In genomic region chr11:75811900-75812299, GRCm38 (mm10) we compare ENCODE assay signal across 9 mouse cellular contexts. TPM values are rescaled to one million over a fixed set of nuclear protein-coding genes. Genes with fewer than 3 reads are reported as not detected.
DNase-seq lines count a peak whose midpoint lies in the region; ATAC-seq and TF ChIP-seq lines count a peak whose summit lies in the region.
"Had no signal": no experiment of that assay in that cellular context is flagged by ENCODE, and none has a peak within 500 bp of the region (broad histone marks: within the 10 kb centered on the region; RNA-seq: fewer than 3 reads in every experiment).

No protein-coding gene starts in this region.

- intact Hi-C loops in gastrocnemius, adult 2 months (cut with DNase I), result no loop called here
- intact Hi-C loops in left cerebral cortex, postnatal 4 days (cut with DNase I), result no loop called here

- peak; percentile 68; the same call in 1 of the 2 replicates for ATAC-seq in hindbrain, embryonic 16.5 days

- no peaks in the 10 kb centered on the region for H3K27me3 ChIP-seq in hindbrain, embryonic 16.5 days (replicated peaks; ENCODE audit: control insufficient read depth, insufficient read depth, low read length)

- no peaks in the 10 kb centered on the region for H3K9me3 ChIP-seq in hindbrain, embryonic 16.5 days (ENCODE audit: control insufficient read depth, low read length)

- no peak overlapping the region for H3K9ac ChIP-seq in hindbrain, embryonic 16.5 days (ENCODE audit: low read depth, low read length)

- peak overlapping the region; percentile 63 for H3K27ac ChIP-seq in gastrocnemius, adult 2 months
- H3K27ac ChIP-seq in hindbrain, embryonic 16.5 days (ENCODE audit: low read depth, low read length), result 0 out of 2 replicates have a peak overlapping the region, but pooled peaks have one; percentile 35

- 44% methylated on average over 3 of the region's 3 CpGs for WGBS in hindbrain, embryonic 16.5 days

- no peak overlapping the region for H3K4me2 ChIP-seq in hindbrain, embryonic 16.5 days (ENCODE audit: low read length)

- H3K4me1 ChIP-seq in hindbrain, embryonic 16.5 days (ENCODE audit: control insufficient read depth, insufficient read depth, low read depth, low read length), result no peaks in the 10 kb centered on the region

- no peaks in the 10 kb centered on the region for H3K36me3 ChIP-seq in hindbrain, embryonic 16.5 days (ENCODE audit: control insufficient read depth, insufficient read depth, low read length)

- no peak overlapping the region for H3K4me3 ChIP-seq in gastrocnemius, adult 2 months
- no peak overlapping the region for H3K4me3 ChIP-seq in hindbrain, embryonic 16.5 days (ENCODE audit: low read length)
- H3K4me3 ChIP-seq: megakaryocyte, embryonic 14.5 days had no signal

- DNase-seq in MN1 (ENCODE audit: low spot score), result peak; percentile 85
- DNase-seq in adrenal gland, postnatal 14 days, result peak; percentile 99
- DNase-seq in gastrocnemius, adult 2 months, result peak; percentile 80
- DNase-seq in left cerebral cortex, postnatal 4 days, result peak; percentile 64
- peak; percentile 90 for DNase-seq in ovary, postnatal 14 days (ENCODE audit: low spot score)
- DNase-seq in thymus, adult 18-20 months, result no peak
- DNase-seq in thymus, postnatal 36 days, result no peak

- no peak for TF ChIP-seq CTCF in gastrocnemius, adult 2 months (IDR thresholded peaks at IDR 0.05)

RNA-seq across cellular contexts. Expression of gene Doc2b, which starts 16.1 kb away (rescaled TPM):
- total RNA-seq in adrenal gland, postnatal 14 days (2021), result 12.3 and 16.4 TPM in 2 replicates
- total RNA-seq in gastrocnemius, adult 2 months (2021), result 1 to 10 TPM; 1.0 to 1.4 TPM
- polyA plus RNA-seq in hindbrain, embryonic 16.5 days (2015; fragmentation: Nextera tagmentation; extraction: Ambion mirVana), result 3.7 and 4.2 TPM in 2 replicates
- total RNA-seq in left cerebral cortex, postnatal 4 days (2021), result 10 to 100 TPM; 47.9 to 53.4 TPM

Comparison
In these comparisons a context has a peak if more than half of its experiments do, and no peak if none do; other contexts are left out.
1. DNase-seq: peak in MN1 (single experiment), adrenal gland, postnatal 14 days (single experiment), gastrocnemius, adult 2 months (single experiment), left cerebral cortex, postnatal 4 days (single experiment) and ovary, postnatal 14 days (single experiment); none in thymus, adult 18-20 months (0 of 2) and thymus, postnatal 36 days (0 of 2).